Mouse (Mus musculus) lung, embryonic 16.5 days (tissue): ENCODE results near the gene 1700037H04Rik. TPM values are rescaled to one million over a fixed set of nuclear protein-coding genes. Genes with fewer than 3 reads are reported as not detected.

ENCODE experiments used
- ATAC-seq: fragments of 200-750 bp; cut with Nextera tagmentation; 2 replicates; pipeline ENCODE4 v1.8.0; 2017; ENCODE audit warnings: low read depth, mild to moderate bottlenecking, moderate library complexity
- H3K27ac ChIP-seq: fragments of 300-500 bp; sonication (generic); 2 replicates; pipeline ENCODE4 v1.5.1; 2014; ENCODE audit warnings: mild to moderate bottlenecking, control low read depth, low read length
- H3K27me3 ChIP-seq: fragments of 300-500 bp; sonication (generic); 2 replicates; pipeline ENCODE4 v1.6.1; 2014; ENCODE audit warnings: low read depth, low read length, mixed read lengths; ENCODE audit not compliant: control insufficient read depth, insufficient read depth
- H3K36me3 ChIP-seq: fragments of 300-500 bp; sonication (generic); 2 replicates; pipeline ENCODE4 v1.6.1; 2014; ENCODE audit warnings: low read length; ENCODE audit not compliant: control insufficient read depth, insufficient read depth
- H3K4me1 ChIP-seq: fragments of 300-500 bp; sonication (generic); replicated peaks from 2 replicates; pipeline ENCODE4 v1.6.1; 2014; ENCODE audit warnings: low read length, mixed read lengths; ENCODE audit not compliant: control insufficient read depth, insufficient read depth
- H3K4me2 ChIP-seq: fragments of 300-500 bp; sonication (generic); 2 replicates; pipeline ENCODE4 v1.6.1; 2014; ENCODE audit warnings: low read depth, low read length, control low read depth
- H3K4me3 ChIP-seq: fragments of 300-500 bp; sonication (generic); 2 replicates; pipeline ENCODE4 v1.5.1; 2014; ENCODE audit warnings: mild to moderate bottlenecking, low read length, control low read depth
- H3K9ac ChIP-seq: fragments of 300-500 bp; sonication (generic); 2 replicates; pipeline ENCODE4 v1.6.1; 2014; ENCODE audit warnings: low read length, control low read depth
- H3K9me3 ChIP-seq: fragments of 300-500 bp; sonication (generic); 2 replicates; pipeline ENCODE4 v1.6.1; 2016; ENCODE audit warnings: low read length; ENCODE audit not compliant: control insufficient read depth
- whole genome bisulfite sequencing: fragments of 180-500 bp; shearing (Covaris S2); extraction: QIAGEN DNeasy Blood & Tissue Kit; methylation state at CpG from one replicate; pipeline ENCODE4 v1.1.7; 2014; 5-methylcytosine and 5-hydroxymethylcytosine counted together
- polyA plus RNA-seq: library from polyadenylated mRNA; unstranded; fragments of >200 nt; fragmentation: Nextera tagmentation; extraction: Ambion mirVana; gene quantifications from 2 replicates; pipeline ENCODE4 v1.2.1, GENCODE M21; 2015

1700037H04Rik gene
- 57.9 and 63.5 TPM in 2 replicates for polyA plus RNA-seq

GRCm38 (mm10) chr2:131159938-131160581 is at the start of gene 1700037H04Rik:
TSS of gene 1700037H04Rik (minus strand) at chr2:131160081.
- Histone ChIP-seq H3K36me3 (no peaks in the 10 kb centered on the region), H3K9me3 (no peaks in the 10 kb centered on the region), H3K4me2 (peak within 1 kb of the TSS; percentile 93), H3K9ac (peak within 1 kb of the TSS; percentile 84), H3K4me1 (peaks cover 10% of the 10 kb centered on the region), H3K4me3 (peak within 1 kb of the TSS; percentile 87), H3K27ac (peak within 1 kb of the TSS; percentile 86), H3K27me3 (no peaks in the 10 kb centered on the region)
- WGBS: under 1% methylated on average over 54 of the region's 54 CpGs
- ATAC-seq: peak; percentile 98

- H3K36me3 ChIP-seq: peaks cover 2% of the 10 kb centered on the region; the same call in 1 of the 2 replicates
- ATAC-seq: peak; percentile 5
- peak overlapping the region; percentile 95 for H3K27ac ChIP-seq
- H3K4me1 ChIP-seq: peaks cover 27% of the 10 kb centered on the region
- H3K9me3 ChIP-seq: no peaks in the 10 kb centered on the region
- peak overlapping the region; percentile 79 for H3K4me2 ChIP-seq
- H3K27me3 ChIP-seq: no peaks in the 10 kb centered on the region
- 60% methylated on average over 4 of the region's 4 CpGs for WGBS
- peak overlapping the region; percentile 71 for H3K4me3 ChIP-seq
- peak overlapping the region; percentile 80 for H3K9ac ChIP-seq
These were observed 49.4 kb upstream of the 1700037H04Rik start for GRCm38 (mm10) chr2:131209125-131209795.

GRCm38 (mm10) chr2:131208356-131208755 is 48.5 kb upstream of the 1700037H04Rik start:
- H3K4me3 ChIP-seq: no peak overlapping the region
- H3K9me3 ChIP-seq: no peaks in the 10 kb centered on the region
- H3K27me3 ChIP-seq: no peaks in the 10 kb centered on the region
- H3K27ac ChIP-seq: no peak overlapping the region
- WGBS: 69% methylated on average over 2 of the region's 2 CpGs
- no peak overlapping the region for H3K4me2 ChIP-seq
- no peak for ATAC-seq
- H3K9ac ChIP-seq: no peak overlapping the region
- H3K4me1 ChIP-seq: peaks cover 27% of the 10 kb centered on the region
- peaks cover 2% of the 10 kb centered on the region; the same call in 1 of the 2 replicates for H3K36me3 ChIP-seq

- no peak within 1 kb of the TSS for H3K9ac ChIP-seq
- no peaks in the 10 kb centered on the region for H3K36me3 ChIP-seq
- WGBS: 70% methylated on average over 4 of the region's 4 CpGs
These were observed 46.9 kb upstream of the 1700037H04Rik start, which contains the start of gene Ap5s1 for GRCm38 (mm10) chr2:131206778-131207177. TSS of gene Ap5s1 (plus strand) at chr2:131207078.

GRCm38 (mm10) chr2:131205521-131206182 is 45.8 kb upstream of the 1700037H04Rik start:
- H3K4me1 ChIP-seq: peaks cover 18% of the 10 kb centered on the region
- H3K27me3 ChIP-seq: no peaks in the 10 kb centered on the region
- no peak overlapping the region for H3K27ac ChIP-seq
- H3K36me3 ChIP-seq: no peaks in the 10 kb centered on the region
- H3K9me3 ChIP-seq: no peaks in the 10 kb centered on the region
- no peak overlapping the region for H3K4me3 ChIP-seq
- H3K9ac ChIP-seq: no peak overlapping the region
- WGBS: 75% methylated on average over 8 of the region's 8 CpGs
- ATAC-seq: no peak
- H3K4me2 ChIP-seq: no peak overlapping the region

More at GRCm38 (mm10) chr2:131206778-131207177, 46.9 kb upstream of the 1700037H04Rik start, which contains the start of gene Ap5s1:
- Histone ChIP-seq H3K27me3 (no peaks in the 10 kb centered on the region), H3K4me2 (no peak within 1 kb of the TSS), H3K4me3 (no peak within 1 kb of the TSS), H3K4me1 (peaks cover 26% of the 10 kb centered on the region), H3K27ac (no peak within 1 kb of the TSS), H3K9me3 (no peaks in the 10 kb centered on the region)
- ATAC-seq: no peak

GRCm38 (mm10) chr2:131204410-131204981 is 44.6 kb upstream of the 1700037H04Rik start:
- no peaks in the 10 kb centered on the region for H3K27me3 ChIP-seq
- peak overlapping the region; percentile 92 for H3K27ac ChIP-seq
- no peaks in the 10 kb centered on the region for H3K9me3 ChIP-seq
- H3K9ac ChIP-seq: peak overlapping the region; percentile 48; the same call in 1 of the 2 replicates
- H3K36me3 ChIP-seq: 0 out of 2 replicates have a peak, but pooled peaks cover 4% of the 10 kb centered on the region
- peak overlapping the region; percentile 34 for H3K4me2 ChIP-seq
- peaks cover 15% of the 10 kb centered on the region for H3K4me1 ChIP-seq
- WGBS: 13% methylated on average over 7 of the region's 7 CpGs
- 0 out of 2 replicates have a peak overlapping the region, but pooled peaks have one; percentile 7 for H3K4me3 ChIP-seq
- peak; percentile 93 for ATAC-seq

- peak overlapping the region; percentile 92 for H3K27ac ChIP-seq
- 0 out of 2 replicates have a peak overlapping the region, but pooled peaks have one; percentile 48 for H3K9ac ChIP-seq
- peaks cover 12% of the 10 kb centered on the region for H3K4me1 ChIP-seq
- no peak for ATAC-seq
- H3K4me2 ChIP-seq: no peak overlapping the region
- WGBS: 66% methylated on average over 6 of the region's 6 CpGs
- H3K9me3 ChIP-seq: no peaks in the 10 kb centered on the region
- H3K4me3 ChIP-seq: no peak overlapping the region
- 0 out of 2 replicates have a peak, but pooled peaks cover 4% of the 10 kb centered on the region for H3K36me3 ChIP-seq
- no peaks in the 10 kb centered on the region for H3K27me3 ChIP-seq
These were observed 44.0 kb upstream of the 1700037H04Rik start for GRCm38 (mm10) chr2:131203816-131204409.

GRCm38 (mm10) chr2:131201262-131201661 is 41.4 kb upstream of the 1700037H04Rik start:
- Histone ChIP-seq H3K9ac (no peak overlapping the region), H3K4me1 (peaks cover 12% of the 10 kb centered on the region), H3K27ac (no peak overlapping the region), H3K4me3 (no peak overlapping the region), H3K36me3 (0 out of 2 replicates have a peak, but pooled peaks cover 4% of the 10 kb centered on the region), H3K9me3 (no peaks in the 10 kb centered on the region), H3K4me2 (no peak overlapping the region), H3K27me3 (no peaks in the 10 kb centered on the region)
- WGBS: 86% methylated on average over 3 of the region's 3 CpGs
- no peak for ATAC-seq
